Mouse (Mus musculus): ENCODE measurements at regions not wholly inside any gene's neighbourhood (a gene's known extent, or its start where the extent isn't known, plus 50 kb on each side); places are given as distances from the start of the nearest gene placed in this dataset.
"Not testable (repeated sequence)": the region's sequence is repeated elsewhere in the genome, so short reads cannot be mapped to it uniquely, and the experiment has no call there.

- intact Hi-C loops (cut with DNase I): no loop called here
- DNase-seq (ENCODE audit: low spot score): no peak
These were observed 157.4 kb downstream of the Prdm2 start for GRCm38 (mm10) chr4:143055371-143055770.

GRCm38 (mm10) chr4:143053029-143053428 is 159.8 kb downstream of the Prdm2 start:
- intact Hi-C loops (cut with DNase I): no loop called here

GRCm38 (mm10) chr4:143051205-143051604 is 161.6 kb downstream of the Prdm2 start:
- intact Hi-C loops (cut with DNase I): no loop called here
- no peak for DNase-seq (ENCODE audit: low spot score)

More at GRCm38 (mm10) chr4:143053029-143053428, 159.8 kb downstream of the Prdm2 start:
- DNase-seq (ENCODE audit: low spot score): no peak

DNA sequence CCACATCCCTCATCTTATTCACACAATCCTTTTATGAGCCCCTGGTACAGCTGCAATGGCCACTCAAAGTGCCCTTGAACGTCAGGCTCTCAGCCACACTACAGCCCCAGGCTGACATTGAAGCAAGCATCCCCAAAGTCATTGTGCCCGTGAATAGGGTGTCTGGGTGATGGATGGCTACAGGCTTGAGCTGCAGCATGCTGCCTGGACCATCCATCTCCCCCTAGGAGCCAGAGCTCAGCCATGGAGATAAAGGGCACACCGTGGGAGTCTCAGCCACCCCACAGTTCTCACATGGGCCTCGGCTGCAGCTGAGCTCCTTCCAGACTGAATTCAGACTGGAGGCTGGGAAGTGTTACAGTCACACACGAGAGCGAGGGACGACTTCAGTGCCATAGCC is 167.6 kb downstream of the Prdm2 start:
- intact Hi-C loops (cut with DNase I): no loop called here
- DNase-seq (ENCODE audit: low spot score): no peak

DNA sequence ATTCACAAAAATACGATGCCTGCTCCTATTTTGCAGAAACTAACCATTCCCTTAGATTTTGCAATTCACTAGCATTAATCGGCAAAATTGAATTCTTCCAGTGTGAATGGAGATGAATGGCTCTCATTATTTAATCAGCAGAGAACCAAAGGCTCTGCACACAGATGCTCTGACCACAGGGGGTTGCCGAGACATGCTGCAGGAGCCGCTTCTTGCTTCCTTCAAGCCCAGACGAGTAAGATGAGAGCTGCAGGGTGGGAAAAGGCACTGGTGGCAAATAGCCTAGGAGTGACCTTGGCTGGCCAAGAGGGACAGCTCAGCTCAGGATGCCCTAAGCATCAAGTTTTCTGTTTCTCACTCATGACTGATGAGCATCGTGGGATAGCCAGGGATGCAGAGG is 170.0 kb downstream of the Prdm2 start:
- intact Hi-C loops (cut with DNase I): no loop called here
- no peak for DNase-seq (ENCODE audit: low spot score)

DNA sequence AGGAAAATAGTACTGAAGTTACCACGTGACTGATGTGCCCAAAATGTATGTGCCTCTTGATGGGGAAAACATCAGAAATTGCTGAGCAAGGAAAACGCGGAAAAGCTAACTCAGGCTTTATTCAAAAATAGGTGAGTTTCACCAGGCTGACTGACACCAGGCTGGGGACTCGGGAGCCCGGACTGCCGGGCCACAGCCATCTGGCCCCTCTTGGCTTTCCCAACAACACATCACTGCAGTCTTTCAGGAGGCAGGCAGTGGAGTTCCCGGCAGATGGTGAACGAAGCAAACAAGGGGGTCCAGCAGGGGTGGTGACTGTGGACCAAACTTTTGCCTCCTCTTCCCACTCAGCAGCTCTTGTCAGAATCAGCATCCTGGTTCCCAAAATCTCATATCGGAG is 174.2 kb downstream of the Prdm2 start:
- no peak for DNase-seq (ENCODE audit: low spot score)
- intact Hi-C loops (cut with DNase I): no loop called here

DNA sequence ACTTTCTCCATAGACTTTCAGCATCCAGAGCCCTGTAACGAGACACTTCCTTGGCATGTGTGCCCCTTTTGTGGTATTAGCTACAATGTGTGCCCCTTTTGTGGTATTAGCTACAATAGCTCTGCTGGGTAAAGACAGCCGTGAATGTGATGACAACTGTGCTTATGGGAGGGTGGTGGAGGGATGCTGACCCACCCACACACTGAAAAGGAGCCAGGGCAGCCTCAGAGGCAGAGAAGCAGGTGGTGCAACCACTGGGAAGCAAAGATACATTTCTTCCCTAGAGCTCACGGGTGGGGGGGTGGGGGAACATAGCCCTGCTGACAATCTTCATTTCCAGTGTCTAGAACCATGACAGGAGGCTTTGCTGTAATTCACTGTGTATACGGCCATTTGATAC is 176.1 kb downstream of the Prdm2 start:
- DNase-seq (ENCODE audit: low spot score): no peak
- intact Hi-C loops (cut with DNase I): no loop called here

DNA sequence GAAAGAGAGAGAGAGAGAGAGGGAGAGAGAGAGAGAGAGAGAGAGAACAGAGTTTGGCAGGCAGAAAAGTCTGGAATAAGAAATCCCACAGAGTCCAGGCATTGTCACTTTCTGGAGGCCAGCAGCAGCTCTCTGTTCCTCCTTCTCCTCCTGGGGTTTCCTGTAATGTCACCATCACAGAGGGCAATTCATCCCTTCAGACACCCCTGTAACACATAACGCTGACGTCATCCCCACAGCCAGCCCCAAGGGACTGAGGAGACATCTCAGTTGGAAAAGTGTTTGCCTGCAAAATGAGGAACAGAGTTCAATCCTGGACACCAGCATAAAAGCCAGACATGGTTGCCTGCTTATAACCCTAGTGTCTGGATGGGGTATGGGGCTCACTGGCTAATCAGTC is 177.7 kb downstream of the Prdm2 start:
- DNase-seq (ENCODE audit: low spot score); intact Hi-C loops (cut with DNase I): not testable (repeated sequence)

DNA sequence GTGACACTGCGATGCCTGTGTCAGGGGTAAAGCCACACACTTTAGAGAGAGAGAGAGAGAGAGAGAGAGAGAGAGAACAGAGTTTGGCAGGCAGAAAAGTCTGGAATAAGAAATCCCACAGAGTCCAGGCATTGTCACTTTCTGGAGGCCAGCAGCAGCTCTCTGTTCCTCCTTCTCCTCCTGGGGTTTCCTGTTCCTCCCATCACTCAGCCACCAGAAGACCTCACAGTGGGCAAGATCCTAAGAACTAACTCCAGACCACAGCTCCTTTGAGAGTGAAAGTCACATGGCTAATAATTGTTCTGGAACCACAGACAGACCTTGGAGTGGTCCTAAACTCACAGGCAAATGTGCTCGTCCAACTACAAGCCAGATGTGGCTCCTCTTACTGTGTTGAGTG is 178.5 kb downstream of the Prdm2 start:
- intact Hi-C loops (cut with DNase I): not testable (repeated sequence)

GRCm38 (mm10) chr4:143029813-143030212 is 183.0 kb downstream of the Prdm2 start:
- intact Hi-C loops (cut with DNase I): loop anchor here (10.0 kb wide), 1 partner anchor 295 kb away; no protein-coding TSS in a partner anchor

More for the DNA sequence above, 178.5 kb downstream of the Prdm2 start:
- not testable (repeated sequence) for DNase-seq (ENCODE audit: low spot score)

DNA sequence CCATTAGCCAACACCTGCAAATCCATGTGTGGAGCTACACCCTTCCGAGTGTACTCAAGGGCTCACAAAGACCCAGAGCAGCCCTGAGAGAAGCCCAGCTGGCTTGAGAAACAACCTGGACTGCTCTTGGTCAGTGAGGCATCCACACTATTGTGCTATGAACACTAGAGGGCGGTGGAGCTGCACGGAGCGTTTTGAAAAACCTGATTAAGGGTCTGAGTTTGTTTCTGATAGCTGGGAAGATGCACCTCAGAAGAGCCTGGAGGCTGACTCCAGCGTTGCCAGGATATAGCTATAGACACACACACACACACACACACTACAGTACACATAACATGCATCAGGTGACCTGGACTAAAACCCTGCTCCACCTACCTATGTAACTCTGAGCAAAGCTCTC is 185.5 kb downstream of the Prdm2 start:
- no peak for DNase-seq (ENCODE audit: low spot score)
- intact Hi-C loops (cut with DNase I): loop anchor here (1.0 to 10.0 kb wide), 2 partner anchors 212 to 298 kb away; no protein-coding TSS in a partner anchor

More at GRCm38 (mm10) chr4:143029813-143030212, 183.0 kb downstream of the Prdm2 start:
- not testable (repeated sequence) for DNase-seq (ENCODE audit: low spot score)

DNA sequence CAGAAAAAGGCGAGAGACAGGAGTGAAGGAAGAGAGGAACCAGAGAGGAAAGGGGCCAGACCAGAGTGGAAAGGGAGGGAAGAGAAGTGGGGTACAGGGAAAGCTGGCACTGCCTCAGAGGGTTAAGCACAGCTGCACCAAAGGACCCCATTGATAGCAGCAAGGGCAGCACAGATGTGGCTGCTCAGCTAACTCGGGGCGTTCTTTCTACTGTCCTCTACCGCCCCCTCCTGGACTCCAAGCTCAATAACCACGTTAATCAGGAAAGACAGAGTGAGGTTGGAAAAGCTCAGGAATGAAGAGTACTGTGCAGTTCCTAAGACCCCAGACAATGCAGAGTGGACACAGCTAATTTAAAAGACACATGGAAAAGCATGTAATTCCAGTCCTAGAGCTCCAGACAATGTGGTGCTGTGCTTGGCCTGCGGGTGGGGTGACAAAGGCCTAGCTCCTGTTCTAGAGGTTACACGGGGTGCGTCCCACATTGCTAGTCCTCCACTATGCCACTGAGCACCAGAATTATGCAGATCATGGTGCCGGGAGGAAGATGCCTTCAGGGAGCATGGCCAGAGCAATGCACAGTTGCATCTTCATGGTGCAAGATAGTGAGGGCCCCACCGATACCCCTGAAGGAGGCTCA is 191.4 kb downstream of the Prdm2 start:
- DNase-seq (ENCODE audit: low spot score): no peak
- intact Hi-C loops (cut with DNase I): loop anchor here (2.0 to 10.0 kb wide), 3 partner anchors 303 to 869 kb away; no protein-coding TSS in a partner anchor

DNA sequence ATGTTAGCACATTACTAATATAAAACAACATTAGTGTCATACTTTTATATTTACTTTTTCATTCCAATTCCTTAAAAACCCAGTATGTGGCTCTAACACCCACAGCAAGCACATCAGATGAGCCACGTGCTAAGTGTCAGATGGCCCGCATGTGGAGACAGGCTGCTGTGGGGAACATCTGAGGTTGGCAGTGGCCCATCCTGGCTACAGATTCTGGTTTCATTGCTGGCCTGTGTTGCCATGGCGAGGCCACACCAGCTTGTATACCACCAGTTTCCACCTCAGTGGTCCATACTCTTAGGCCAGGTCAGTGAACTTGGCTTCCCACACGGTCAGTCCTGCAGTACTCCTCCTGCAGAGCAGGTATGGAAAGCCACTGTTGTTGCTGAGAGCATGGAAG is 192.1 kb downstream of the Prdm2 start:
- intact Hi-C loops (cut with DNase I): loop anchor here (2.0 to 10.0 kb wide), 3 partner anchors 304 to 868 kb away; no protein-coding TSS in a partner anchor
- DNase-seq (ENCODE audit: low spot score): no peak

- intact Hi-C loops (cut with DNase I): no loop called here
- DNase-seq (ENCODE audit: low spot score): no peak
These were observed 199.9 kb downstream of the Prdm2 start for GRCm38 (mm10) chr4:143012900-143013299.

- no peak for DNase-seq (ENCODE audit: low spot score)
- intact Hi-C loops (cut with DNase I): no loop called here
These were observed 210.8 kb downstream of the Prdm2 start for GRCm38 (mm10) chr4:143001961-143002360.

- DNase-seq (ENCODE audit: low spot score): no peak
- intact Hi-C loops (cut with DNase I): no loop called here
These were observed 211.3 kb downstream of the Prdm2 start for GRCm38 (mm10) chr4:143001486-143001885.

GRCm38 (mm10) chr4:142996406-142996805 is 216.4 kb downstream of the Prdm2 start:
- intact Hi-C loops (cut with DNase I): no loop called here

GRCm38 (mm10) chr4:142991401-142991800 is 221.4 kb downstream of the Prdm2 start:
- intact Hi-C loops (cut with DNase I): no loop called here

More at GRCm38 (mm10) chr4:142996406-142996805, 216.4 kb downstream of the Prdm2 start:
- DNase-seq (ENCODE audit: low spot score): no peak

DNA sequence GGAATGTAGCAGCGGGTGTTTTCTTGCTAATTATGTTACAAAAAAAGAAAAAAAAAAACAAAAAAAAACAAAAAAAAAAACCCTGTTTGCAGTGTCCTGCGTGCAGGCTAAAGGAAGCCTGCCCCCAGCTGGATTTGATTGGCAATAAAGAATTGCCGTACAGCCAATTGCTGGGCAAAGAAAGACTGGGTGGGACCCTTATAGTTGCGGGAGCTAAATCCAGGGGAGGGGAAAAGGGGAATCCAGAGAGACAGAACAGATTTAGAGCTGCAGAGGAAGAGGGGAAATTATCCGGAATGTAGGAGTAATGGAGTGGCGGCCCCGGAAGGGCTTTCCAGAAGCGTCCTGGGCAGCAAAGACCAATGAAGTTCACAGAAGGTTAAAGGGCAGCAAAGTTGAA is 223.6 kb downstream of the Prdm2 start:
- intact Hi-C loops (cut with DNase I): no loop called here
- no peak for DNase-seq (ENCODE audit: low spot score)

More at GRCm38 (mm10) chr4:142991401-142991800, 221.4 kb downstream of the Prdm2 start:
- no peak for DNase-seq (ENCODE audit: low spot score)

GRCm38 (mm10) chr4:142983295-142983624 is 229.5 kb downstream of the Prdm2 start:
- DNase-seq (ENCODE audit: low spot score): no peak
- intact Hi-C loops (cut with DNase I): no loop called here

DNA sequence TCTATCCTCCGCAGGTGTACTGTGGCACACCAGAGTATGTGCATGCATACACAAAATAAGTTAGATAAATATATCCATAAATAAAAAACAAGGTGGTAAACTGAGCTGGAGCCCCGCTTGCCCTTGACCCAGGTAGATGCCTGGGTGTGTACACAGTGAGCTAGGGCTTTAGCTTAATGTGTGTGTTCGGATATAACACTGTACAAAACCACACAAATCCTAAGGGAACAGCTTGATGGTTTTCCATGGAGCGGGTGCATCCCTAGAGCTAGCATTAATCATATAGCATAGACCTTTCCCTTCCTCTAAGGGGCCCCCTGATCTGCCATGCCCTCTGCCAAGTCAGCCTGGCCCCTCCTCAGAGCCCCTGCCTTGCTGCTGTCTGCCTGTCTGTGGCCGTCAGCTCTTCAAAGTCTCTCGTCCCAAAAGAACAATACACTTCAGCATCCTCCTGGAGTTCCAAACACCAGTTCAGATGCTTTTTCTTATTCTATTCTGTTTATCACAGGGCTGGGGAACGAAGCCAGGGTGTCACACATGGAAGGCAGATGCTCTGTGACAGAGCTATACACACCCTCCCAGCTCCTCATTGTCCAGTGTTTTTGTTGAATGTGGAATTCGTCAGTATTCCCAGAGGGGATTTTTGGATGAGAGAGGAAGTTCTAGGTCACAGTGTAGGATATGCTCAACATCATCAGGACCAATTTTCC is 230.1 kb downstream of the Prdm2 start:
- DNase-seq (ENCODE audit: low spot score): no peak
- intact Hi-C loops (cut with DNase I): no loop called here

Measured in heart, postnatal 25 days (tissue).